Mouse (Mus musculus) liver, adult 2 months (tissue): Measurements from ENCODE around the gene AW822073.
"Not testable (repeated sequence)": the region's sequence is repeated elsewhere in the genome, so short reads cannot be mapped to it uniquely, and the experiment has no call there.

Source experiments
- CTCF ChIP-seq: fragments of 200-500 bp; IDR thresholded peaks from 2 replicates; pipeline ENCODE4 v1.5.1; 2011; ENCODE audit warnings: low read depth, low read length, control low read depth
- POLR2A ChIP-seq: fragments of 200-500 bp; IDR thresholded peaks from 2 replicates; pipeline ENCODE4 v1.6.1; 2011; ENCODE audit warnings: low read length, control low read depth; ENCODE audit not compliant: insufficient read depth; ENCODE audit errors: extremely low read depth

DNA sequence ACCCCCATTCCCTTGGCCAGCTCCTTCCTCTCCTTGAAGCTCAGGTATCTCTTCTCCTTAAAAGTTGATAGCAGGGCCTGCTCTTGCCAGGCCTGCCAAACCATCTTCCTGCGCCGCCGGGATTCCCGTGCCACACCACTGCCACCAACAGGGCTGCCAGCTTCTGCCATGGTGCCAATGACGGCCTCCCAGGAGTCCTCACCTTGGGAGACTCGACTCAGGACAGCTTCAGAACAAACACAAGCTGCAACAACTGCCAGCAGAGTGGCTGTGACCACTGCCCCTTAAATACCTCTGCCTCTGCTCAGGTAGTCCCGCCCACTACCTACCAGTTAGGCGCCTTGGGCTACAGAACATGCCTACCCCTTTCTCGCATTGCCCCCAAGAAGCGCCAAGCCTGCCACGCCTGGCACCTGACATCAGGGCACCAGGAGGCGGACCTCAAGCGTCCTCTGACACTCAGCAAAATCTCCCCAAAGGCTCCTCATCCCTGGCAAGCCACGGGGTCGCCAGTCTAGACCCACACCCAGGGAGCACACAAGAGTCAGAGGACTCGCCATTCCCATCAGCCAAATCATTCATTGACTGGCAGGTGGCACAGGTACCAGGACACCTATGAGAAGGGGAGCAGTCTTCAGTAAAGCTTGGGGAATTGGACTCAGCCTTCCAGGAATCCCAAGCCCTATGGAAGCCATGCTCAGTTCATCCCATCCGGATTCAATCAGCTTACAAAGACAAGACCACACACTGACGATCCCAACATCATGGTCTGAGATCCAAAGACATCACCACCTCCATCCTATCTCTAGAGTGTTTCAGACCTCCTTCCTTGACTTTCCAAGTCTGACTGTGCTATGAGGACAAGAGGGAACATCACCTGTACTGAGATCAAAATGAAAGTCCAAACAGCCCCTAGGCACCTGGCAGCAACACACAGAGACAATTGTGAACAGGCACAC lies at the start of gene AW822073:
- not testable (repeated sequence) for TF ChIP-seq CTCF, POLR2A
